Mouse (Mus musculus): ENCODE data around the gene Nceh1. TPM values are rescaled to one million over a fixed set of nuclear protein-coding genes. Genes with fewer than 3 reads are reported as not detected.
A peak's percentile ranks its signal among the peaks of the same experiment; 100 is the strongest.

Gene Nceh1
- polyA plus RNA-seq, 1 experiment, result 2.4 TPM

GRCm38 (mm10) chr3:27302339-27303022 lies 119.7 kb downstream of the Nceh1 start:
- peaks cover 6% of the 10 kb centered on the region for H3K4me1 ChIP-seq (ENCODE audit: control insufficient read depth, insufficient read depth, insufficient read length, low read length)
- H3K27ac ChIP-seq (replicated peaks; ENCODE audit: low read depth, low read length), result peak overlapping the region; percentile 80

DNA sequence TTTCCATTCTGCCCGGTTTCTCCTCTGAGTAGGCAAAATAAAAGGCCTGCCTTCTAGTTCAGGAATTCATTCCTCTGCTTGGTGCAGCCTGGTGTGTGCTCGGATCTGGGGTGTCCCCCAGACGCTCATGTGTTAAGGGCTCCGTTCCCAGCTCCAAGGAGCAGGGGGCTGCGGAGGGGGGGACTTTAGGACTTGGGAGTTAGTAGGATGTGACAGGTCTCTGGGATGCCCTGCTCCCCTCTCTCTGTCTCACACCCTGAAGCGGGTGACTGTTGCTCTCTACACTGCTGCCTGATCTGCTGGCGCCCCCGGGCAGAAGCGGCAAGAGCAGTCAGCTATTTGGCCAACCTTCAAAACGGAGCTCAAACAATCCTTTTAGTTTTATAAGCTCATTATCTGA lies 124.0 kb downstream of the Nceh1 start:
- H3K27ac ChIP-seq (replicated peaks; ENCODE audit: low read depth, low read length), result no peak overlapping the region

More at GRCm38 (mm10) chr3:27302339-27303022, 119.7 kb downstream of the Nceh1 start:
- no peak overlapping the region for H3K4me3 ChIP-seq (ENCODE audit: insufficient read depth, low read depth, low read length)

GRCm38 (mm10) chr3:27310973-27311372 lies 128.2 kb downstream of the Nceh1 start:
- no peak overlapping the region for H3K4me3 ChIP-seq (ENCODE audit: insufficient read depth, low read depth, low read length)
- H3K4me1 ChIP-seq (ENCODE audit: control insufficient read depth, insufficient read depth, insufficient read length, low read length), result peaks cover 1% of the 10 kb centered on the region; the same call in 1 of the 2 replicates
- no peak overlapping the region for H3K27ac ChIP-seq (replicated peaks; ENCODE audit: low read depth, low read length)

More for the DNA sequence above, 124.0 kb downstream of the Nceh1 start:
- peaks cover 6% of the 10 kb centered on the region for H3K4me1 ChIP-seq (ENCODE audit: control insufficient read depth, insufficient read depth, insufficient read length, low read length)
- no peak overlapping the region for H3K4me3 ChIP-seq (ENCODE audit: insufficient read depth, low read depth, low read length)

- peaks cover 3% of the 10 kb centered on the region; the same call in 1 of the 2 replicates for H3K4me1 ChIP-seq (ENCODE audit: control insufficient read depth, insufficient read depth, insufficient read length, low read length)
- no peak overlapping the region for H3K4me3 ChIP-seq (ENCODE audit: insufficient read depth, low read depth, low read length)
- H3K27ac ChIP-seq (replicated peaks; ENCODE audit: low read depth, low read length), result no peak overlapping the region
Measured at GRCm38 (mm10) chr3:27311475-27311874, 128.7 kb downstream of the Nceh1 start.

DNA sequence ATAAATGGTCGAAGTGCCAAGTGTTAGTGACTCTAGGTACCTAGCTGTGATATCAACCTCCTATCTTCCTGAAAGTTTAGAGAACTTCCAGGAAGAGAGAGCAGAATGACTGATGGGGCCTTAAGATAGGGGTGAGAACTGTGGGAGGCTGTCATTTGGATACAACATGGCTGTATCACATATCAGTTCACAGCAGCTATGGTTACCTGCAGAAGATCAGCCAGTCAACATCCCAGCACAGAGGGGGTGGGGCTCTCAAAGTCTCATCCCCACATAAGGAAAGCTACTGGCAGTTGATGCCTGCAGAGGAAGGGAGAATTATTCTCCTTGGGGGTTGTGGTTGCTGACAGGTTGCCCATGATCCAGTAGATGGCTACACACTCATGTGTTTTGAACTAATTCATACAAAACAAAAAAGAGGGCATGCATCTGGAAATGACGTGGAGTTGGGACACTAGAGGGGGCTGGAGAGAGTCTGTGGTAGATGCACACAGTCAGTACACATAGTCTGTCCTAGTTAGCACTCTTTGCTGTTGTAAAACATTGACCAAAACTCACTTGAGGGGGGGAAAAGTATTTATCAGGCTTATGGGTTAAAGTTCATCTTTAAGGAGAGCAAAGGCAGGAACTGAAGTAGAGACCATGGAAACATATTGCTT lies 131.9 kb downstream of the Nceh1 start:
- Histone ChIP-seq H3K27ac (replicated peaks; ENCODE audit: low read depth, low read length) (no peak overlapping the region), H3K4me1 (ENCODE audit: control insufficient read depth, insufficient read depth, insufficient read length, low read length) (peaks cover 3% of the 10 kb centered on the region; the same call in 1 of the 2 replicates), H3K4me3 (ENCODE audit: insufficient read depth, low read depth, low read length) (no peak overlapping the region)

- H3K4me1 ChIP-seq (ENCODE audit: control insufficient read depth, insufficient read depth, insufficient read length, low read length), result peaks cover 3% of the 10 kb centered on the region; the same call in 1 of the 2 replicates
- H3K27ac ChIP-seq (replicated peaks; ENCODE audit: low read depth, low read length), result peak within 1 kb of the TSS; percentile 90
- peak within 1 kb of the TSS; percentile 71 for H3K4me3 ChIP-seq (ENCODE audit: insufficient read depth, low read depth, low read length)
Measured at GRCm38 (mm10) chr3:27316559-27317287, 134.0 kb downstream of the Nceh1 start, which contains the start of gene Tnfsf10. Gene Tnfsf10, plus strand, starts transcription at chr3:27317028.

DNA sequence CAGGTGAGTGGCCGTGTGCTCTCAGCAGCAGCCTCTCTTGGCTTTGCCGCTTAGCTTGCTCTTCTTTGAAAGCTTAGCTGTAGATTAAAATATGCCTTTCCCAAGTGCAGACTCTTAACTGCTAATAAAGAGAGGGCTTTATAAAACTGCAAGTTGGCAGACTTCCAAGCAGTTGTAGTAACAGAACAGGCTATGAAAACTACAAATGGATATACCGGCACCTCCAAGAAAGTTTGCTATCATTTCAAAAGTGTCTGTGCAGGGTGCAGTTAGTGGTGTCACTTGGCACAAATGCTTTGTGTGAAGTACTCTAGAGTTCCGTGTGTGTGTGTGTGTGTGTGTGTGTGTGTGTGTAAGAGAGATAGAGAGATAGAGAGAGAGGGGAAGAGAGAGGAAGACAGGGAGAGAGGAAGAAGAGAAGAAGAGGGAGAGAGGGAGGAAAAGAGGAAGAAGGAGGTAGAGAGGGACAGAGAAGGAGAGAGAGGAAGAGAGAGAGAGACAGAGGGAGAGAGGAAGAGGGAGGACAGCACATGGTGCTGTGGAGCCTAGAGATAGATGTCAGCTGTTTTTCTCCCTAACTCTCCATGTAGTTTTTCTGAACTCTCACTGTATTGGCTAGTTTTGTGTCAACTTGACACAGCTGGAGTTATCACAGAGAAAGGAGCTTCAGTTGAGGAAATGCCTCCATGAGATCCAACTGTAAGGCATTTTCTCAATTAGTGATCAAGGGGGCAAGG lies 134.7 kb downstream of the Nceh1 start:
- H3K4me3 ChIP-seq (ENCODE audit: insufficient read depth, low read depth, low read length), result peak overlapping the region; percentile 71
- peaks cover 3% of the 10 kb centered on the region for H3K4me1 ChIP-seq (ENCODE audit: control insufficient read depth, insufficient read depth, insufficient read length, low read length)
- peak overlapping the region; percentile 89 for H3K27ac ChIP-seq (replicated peaks; ENCODE audit: low read depth, low read length)

DNA sequence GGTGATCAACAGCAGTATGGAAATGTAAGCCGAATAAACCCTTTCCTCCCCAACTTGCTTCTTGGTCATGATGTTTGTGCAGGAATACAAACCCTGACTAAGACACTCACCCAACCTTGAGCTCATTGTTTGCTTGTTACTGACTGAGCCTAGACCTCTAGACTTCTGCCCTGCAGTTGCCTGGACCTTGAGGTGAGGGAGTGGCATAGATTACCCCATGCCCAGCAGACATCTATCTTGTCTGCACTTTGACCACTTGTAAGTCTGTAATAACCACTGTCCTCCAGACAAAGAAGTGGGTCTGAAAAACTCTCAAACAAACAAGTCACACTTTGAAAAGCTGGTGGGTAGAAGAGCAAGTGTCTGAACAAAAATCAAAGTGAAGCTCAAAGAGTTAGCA lies 136.9 kb downstream of the Nceh1 start:
- peak overlapping the region; percentile 45 for H3K4me3 ChIP-seq (ENCODE audit: insufficient read depth, low read depth, low read length)
- H3K27ac ChIP-seq (replicated peaks; ENCODE audit: low read depth, low read length), result peak overlapping the region; percentile 74
- H3K4me1 ChIP-seq (ENCODE audit: control insufficient read depth, insufficient read depth, insufficient read length, low read length), result peaks cover 6% of the 10 kb centered on the region

DNA sequence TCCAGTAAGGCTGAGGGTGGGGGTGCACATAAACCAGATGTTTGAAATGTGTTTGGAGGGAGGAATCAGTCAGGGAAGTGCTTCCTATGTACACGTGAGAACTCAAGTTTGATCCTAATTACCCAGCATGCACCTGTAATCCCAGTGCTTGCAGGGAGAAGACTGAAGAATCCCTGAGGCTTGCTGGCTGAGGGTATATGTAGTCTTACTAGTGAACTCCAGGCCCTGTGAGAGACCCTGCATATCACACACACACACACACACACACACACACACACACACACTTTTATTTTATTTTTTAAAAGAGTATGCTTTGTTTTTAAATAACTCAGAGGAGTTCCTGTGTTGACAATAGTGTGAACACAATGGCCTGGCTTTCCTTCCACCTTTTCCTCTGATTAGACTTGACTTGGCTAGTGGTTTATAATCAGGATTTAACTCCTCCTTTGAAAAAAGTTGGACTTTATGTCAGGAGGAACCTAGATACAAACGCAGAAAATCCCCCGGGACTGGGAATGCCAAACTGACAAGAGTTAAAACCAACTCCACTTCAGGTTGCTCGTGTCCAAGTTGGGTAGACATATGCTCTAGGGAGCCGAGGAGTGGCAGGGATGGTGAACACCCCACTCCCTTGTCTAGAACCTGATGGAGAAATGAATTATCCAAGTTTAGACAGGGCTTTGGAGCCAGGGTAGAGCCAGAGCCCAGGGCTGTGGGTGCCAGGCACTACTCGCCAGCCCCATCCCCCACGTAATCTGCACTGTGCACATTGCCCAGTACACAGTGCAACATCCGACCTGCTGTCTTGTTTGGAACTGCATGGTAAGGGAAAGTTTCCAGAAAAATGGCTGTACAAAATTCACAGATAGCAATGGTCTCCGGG lies 138.1 kb downstream of the Nceh1 start:
- H3K27ac ChIP-seq (replicated peaks; ENCODE audit: low read depth, low read length), result peak overlapping the region; percentile 90
- peaks cover 6% of the 10 kb centered on the region for H3K4me1 ChIP-seq (ENCODE audit: control insufficient read depth, insufficient read depth, insufficient read length, low read length)
- H3K4me3 ChIP-seq (ENCODE audit: insufficient read depth, low read depth, low read length), result peak overlapping the region; percentile 46

DNA sequence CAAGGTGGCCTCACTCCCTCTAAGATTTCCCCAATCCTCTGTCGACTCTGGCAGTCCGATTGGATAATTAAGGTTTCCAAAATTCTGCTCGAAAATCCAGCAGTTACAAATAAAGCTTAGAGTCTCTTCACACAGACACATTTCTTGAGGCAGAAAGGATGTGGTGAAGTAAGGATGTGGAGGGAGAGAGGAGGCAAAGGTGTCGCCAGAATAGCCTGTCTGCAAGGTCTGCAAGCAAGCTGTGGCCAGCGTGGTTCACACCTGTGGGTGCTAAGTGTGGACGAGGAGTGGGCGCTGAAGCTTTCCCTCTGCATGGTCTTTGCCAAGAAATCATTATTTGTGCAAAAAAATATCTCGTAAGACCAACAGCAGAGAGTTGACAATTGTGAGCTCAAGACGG lies 139.8 kb downstream of the Nceh1 start:
- H3K27ac ChIP-seq (replicated peaks; ENCODE audit: low read depth, low read length), result peak overlapping the region; percentile 79; the same call in 1 of the 2 replicates
- no peak overlapping the region for H3K4me3 ChIP-seq (ENCODE audit: insufficient read depth, low read depth, low read length)
- peaks cover 3% of the 10 kb centered on the region for H3K4me1 ChIP-seq (ENCODE audit: control insufficient read depth, insufficient read depth, insufficient read length, low read length)

- Histone ChIP-seq H3K27ac (replicated peaks; ENCODE audit: low read depth, low read length) (peak overlapping the region; percentile 79), H3K4me1 (ENCODE audit: control insufficient read depth, insufficient read depth, insufficient read length, low read length) (peaks cover 3% of the 10 kb centered on the region), H3K4me3 (ENCODE audit: insufficient read depth, low read depth, low read length) (no peak overlapping the region)
Measured at GRCm38 (mm10) chr3:27323551-27323950, 140.8 kb downstream of the Nceh1 start.

DNA sequence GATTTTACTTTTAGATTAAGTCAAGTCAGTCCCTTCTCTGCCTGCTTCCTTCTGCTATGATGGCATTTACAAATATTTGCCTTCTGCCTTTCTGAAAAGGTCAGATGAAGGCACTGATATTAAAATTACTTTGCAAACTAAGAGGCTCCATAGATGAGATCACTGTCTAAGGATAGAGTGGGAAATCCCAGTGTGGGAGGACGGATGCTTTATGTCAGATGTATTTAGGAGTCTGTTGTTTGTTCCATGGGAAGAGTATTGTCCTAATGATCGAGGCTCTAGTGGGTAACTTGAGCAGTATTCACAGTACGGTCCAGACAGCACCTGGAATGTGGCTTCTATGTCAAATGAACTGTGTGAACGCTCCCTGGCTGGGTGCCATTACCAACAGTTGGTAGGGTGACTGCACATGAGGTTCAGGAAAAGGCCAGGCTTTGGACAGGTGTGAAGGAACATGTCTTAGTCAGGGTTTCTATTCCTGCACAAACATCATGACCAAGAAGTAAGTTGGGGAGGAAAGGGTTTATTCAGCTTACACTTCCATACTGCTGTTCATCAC lies 143.9 kb downstream of the Nceh1 start:
- Histone ChIP-seq H3K27ac (replicated peaks; ENCODE audit: low read depth, low read length) (0 out of 2 replicates have a peak overlapping the region, but pooled peaks have one; percentile 32), H3K4me3 (ENCODE audit: insufficient read depth, low read depth, low read length) (no peak overlapping the region), H3K4me1 (ENCODE audit: control insufficient read depth, insufficient read depth, insufficient read length, low read length) (peaks cover 3% of the 10 kb centered on the region)

GRCm38 (mm10) chr3:27330706-27331105 lies 147.9 kb downstream of the Nceh1 start:
- H3K4me3 ChIP-seq (ENCODE audit: insufficient read depth, low read depth, low read length), result no peak overlapping the region
- H3K4me1 ChIP-seq (ENCODE audit: control insufficient read depth, insufficient read depth, insufficient read length, low read length), result no peaks in the 10 kb centered on the region; the same call in 1 of the 2 replicates
- H3K27ac ChIP-seq (replicated peaks; ENCODE audit: low read depth, low read length), result no peak overlapping the region

Measured in brown adipose tissue, adult 24 weeks (tissue).